Mouse (Mus musculus) liver, embryonic 14.5 days (tissue): ENCODE measurements around the gene Trim37.

Experiments
- CTCF ChIP-seq: IDR thresholded peaks from 2 replicates; pipeline ENCODE4 v1.5.1; 2016; ENCODE audit warnings: antibody characterized with exemption, low read depth, control low read depth
- EP300 ChIP-seq: IDR thresholded peaks from 2 replicates; pipeline ENCODE4 v1.6.1; 2016; ENCODE audit warnings: antibody characterized with exemption, low read depth

DNA sequence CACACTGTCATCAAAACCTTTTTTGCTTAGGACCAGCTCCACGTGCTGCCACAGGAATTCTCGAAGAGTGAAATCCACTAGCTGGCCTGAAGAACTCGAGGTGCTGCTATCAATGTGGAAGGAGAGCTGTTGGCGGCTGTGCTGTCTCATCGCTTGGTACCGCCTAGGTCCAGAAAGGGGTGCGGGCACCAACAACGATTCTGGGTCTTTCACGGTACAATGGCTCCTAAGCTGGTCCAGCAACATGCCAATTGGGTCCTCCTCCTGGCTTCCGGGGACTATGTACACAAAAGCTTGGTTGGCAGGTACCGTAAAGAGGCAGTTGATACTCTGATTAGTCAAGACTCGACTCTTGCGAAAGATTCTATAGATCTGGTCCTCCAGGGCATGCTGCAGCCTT, 41.4 kb upstream of the Trim37 start:
- TF ChIP-seq CTCF (no peak), EP300 (no peak)
